Mouse (Mus musculus): ENCODE data around the gene Onecut3. TPM values are rescaled to one million over a fixed set of nuclear protein-coding genes. Genes with fewer than 3 reads are reported as not detected.

Onecut3 gene
- polyA plus RNA-seq, 1 experiment from 2014 or later = 0.08 TPM

Other genes starting within 250 kb of the Onecut3 start
- 340 and 344 TPM in 2 replicates for gene Ndufs7, start 245.7 kb upstream of the Onecut3 start, polyA plus RNA-seq (2015; fragmentation: Nextera tagmentation; extraction: Ambion mirVana)
- gene Gamt, start 233.8 kb upstream of the Onecut3 start, polyA plus RNA-seq (2015; fragmentation: Nextera tagmentation; extraction: Ambion mirVana) = 92.0 and 115 TPM in 2 replicates
- 35.8 and 43.9 TPM in 2 replicates for gene Dazap1, start 233.3 kb upstream of the Onecut3 start, polyA plus RNA-seq (2015; fragmentation: Nextera tagmentation; extraction: Ambion mirVana)
- 807 and 821 TPM in 2 replicates for gene Rps15, start 202.4 kb upstream of the Onecut3 start, polyA plus RNA-seq (2015; fragmentation: Nextera tagmentation; extraction: Ambion mirVana)
- 3.3 and 4.3 TPM in 2 replicates for gene Apc2, start 198.9 kb upstream of the Onecut3 start, polyA plus RNA-seq (2015; fragmentation: Nextera tagmentation; extraction: Ambion mirVana)
- gene 2310011J03Rik, start 174.3 kb upstream of the Onecut3 start, polyA plus RNA-seq (2015; fragmentation: Nextera tagmentation; extraction: Ambion mirVana) = 46.6 and 48.1 TPM in 2 replicates
- gene Pcsk4, start 165.3 kb upstream of the Onecut3 start, polyA plus RNA-seq (2015; fragmentation: Nextera tagmentation; extraction: Ambion mirVana) = 3.7 and 4.4 TPM in 2 replicates
- 45.2 and 51.1 TPM in 2 replicates for gene Reep6, start 164.9 kb upstream of the Onecut3 start, polyA plus RNA-seq (2015; fragmentation: Nextera tagmentation; extraction: Ambion mirVana)
- gene Adamtsl5, start 146.4 kb upstream of the Onecut3 start, polyA plus RNA-seq (2015; fragmentation: Nextera tagmentation; extraction: Ambion mirVana) = 22.0 and 24.0 TPM in 2 replicates
- 0.14 and 0.61 TPM in 2 replicates for gene Plk5, start 138.4 kb upstream of the Onecut3 start, polyA plus RNA-seq (2015; fragmentation: Nextera tagmentation; extraction: Ambion mirVana)
- 3.0 and 4.1 TPM in 2 replicates for gene Mex3d, start 107.2 kb upstream of the Onecut3 start, polyA plus RNA-seq (2015; fragmentation: Nextera tagmentation; extraction: Ambion mirVana)
- 131 and 139 TPM in 2 replicates for gene Mbd3, start 95.3 kb upstream of the Onecut3 start, polyA plus RNA-seq (2015; fragmentation: Nextera tagmentation; extraction: Ambion mirVana)
- 669 and 707 TPM in 2 replicates for gene Uqcr11, start 88.0 kb upstream of the Onecut3 start, polyA plus RNA-seq (2015; fragmentation: Nextera tagmentation; extraction: Ambion mirVana)
- 46.1 and 57.9 TPM in 2 replicates for gene Tcf3, start 61.2 kb upstream of the Onecut3 start, polyA plus RNA-seq (2015; fragmentation: Nextera tagmentation; extraction: Ambion mirVana)
- 0.12 and 0.21 TPM in 2 replicates for gene Atp8b3, start 44.3 kb downstream of the Onecut3 start, polyA plus RNA-seq (2015; fragmentation: Nextera tagmentation; extraction: Ambion mirVana)
- gene Rexo1, start 66.7 kb downstream of the Onecut3 start, polyA plus RNA-seq (2015; fragmentation: Nextera tagmentation; extraction: Ambion mirVana) = 16.7 TPM in 2 replicates
- gene Klf16, start 82.5 kb downstream of the Onecut3 start, polyA plus RNA-seq (2015; fragmentation: Nextera tagmentation; extraction: Ambion mirVana) = 8.4 and 8.7 TPM in 2 replicates
- gene Abhd17a, start 95.5 kb downstream of the Onecut3 start, polyA plus RNA-seq (2015; fragmentation: Nextera tagmentation; extraction: Ambion mirVana) = 42.9 and 44.3 TPM in 2 replicates
- gene Scamp4, start 108.0 kb downstream of the Onecut3 start, polyA plus RNA-seq (2015; fragmentation: Nextera tagmentation; extraction: Ambion mirVana) = 92.1 and 99.9 TPM in 2 replicates
- gene Adat3, start 108.0 kb downstream of the Onecut3 start, polyA plus RNA-seq (2015; fragmentation: Nextera tagmentation; extraction: Ambion mirVana) = 5.6 and 6.7 TPM in 2 replicates
- 3.7 and 4.8 TPM in 2 replicates for gene Gm49322, start 111.2 kb downstream of the Onecut3 start, polyA plus RNA-seq (2015; fragmentation: Nextera tagmentation; extraction: Ambion mirVana)
- 18.1 TPM in 2 replicates for gene Csnk1g2, start 128.0 kb downstream of the Onecut3 start, polyA plus RNA-seq (2015; fragmentation: Nextera tagmentation; extraction: Ambion mirVana)
- 11.5 and 12.7 TPM in 2 replicates for gene Btbd2, start 162.2 kb downstream of the Onecut3 start, polyA plus RNA-seq (2015; fragmentation: Nextera tagmentation; extraction: Ambion mirVana)
- 42.8 and 45.1 TPM in 2 replicates for gene Mknk2, start 183.3 kb downstream of the Onecut3 start, polyA plus RNA-seq (2015; fragmentation: Nextera tagmentation; extraction: Ambion mirVana)
- 51.6 and 57.5 TPM in 2 replicates for gene Mob3a, start 207.1 kb downstream of the Onecut3 start, polyA plus RNA-seq (2015; fragmentation: Nextera tagmentation; extraction: Ambion mirVana)
- 25.5 and 28.7 TPM in 2 replicates for gene Izumo4, start 207.3 kb downstream of the Onecut3 start, polyA plus RNA-seq (2015; fragmentation: Nextera tagmentation; extraction: Ambion mirVana)
- gene Ap3d1, start 247.4 kb downstream of the Onecut3 start, polyA plus RNA-seq (2015; fragmentation: Nextera tagmentation; extraction: Ambion mirVana) = 62.5 and 66.3 TPM in 2 replicates

All from stomach, embryonic 16.5 days (tissue).